Mouse (Mus musculus) midbrain, embryonic 13.5 days (tissue): ENCODE measurements around the gene Ap4e1. TPM values are rescaled to one million over a fixed set of nuclear protein-coding genes. Genes with fewer than 3 reads are reported as not detected.
"Not testable (repeated sequence)": the region's sequence is repeated elsewhere in the genome, so short reads cannot be mapped to it uniquely, and the experiment has no call there.

ENCODE experiments used
- ATAC-seq: fragments of 200-750 bp; cut with Nextera tagmentation; 2 replicates; pipeline ENCODE4 v1.8.0; 2017; ENCODE audit warnings: mild to moderate bottlenecking, moderate TSS enrichment, moderate library complexity
- H3K27ac ChIP-seq: fragments of 300-500 bp; sonication (generic); 2 replicates; pipeline ENCODE4 v1.5.1; 2015; ENCODE audit warnings: inconsistent platforms, mild to moderate bottlenecking, moderate library complexity
- H3K27me3 ChIP-seq: fragments of 300-500 bp; sonication (generic); 2 replicates; pipeline ENCODE4 v1.6.1; 2015; ENCODE audit warnings: mild to moderate bottlenecking, inconsistent platforms
- H3K36me3 ChIP-seq: fragments of 300-500 bp; sonication (generic); 2 replicates; pipeline ENCODE4 v1.6.1; 2015; ENCODE audit warnings: mild to moderate bottlenecking, inconsistent platforms
- H3K4me1 ChIP-seq: fragments of 300-500 bp; sonication (generic); replicated peaks from 2 replicates; pipeline ENCODE4 v1.6.1; 2015; ENCODE audit warnings: inconsistent platforms
- H3K4me2 ChIP-seq: fragments of 300-500 bp; sonication (generic); replicated peaks from 2 replicates; pipeline ENCODE4 v1.6.1; 2015; ENCODE audit warnings: moderate library complexity, mild to moderate bottlenecking, inconsistent platforms
- H3K4me3 ChIP-seq: fragments of 300-500 bp; sonication (generic); replicated peaks from 2 replicates; pipeline ENCODE4 v1.5.1; 2015; ENCODE audit warnings: mild to moderate bottlenecking, inconsistent platforms
- H3K9ac ChIP-seq: fragments of 300-500 bp; sonication (generic); replicated peaks from 2 replicates; pipeline ENCODE4 v1.6.1; 2015; ENCODE audit warnings: mild to moderate bottlenecking, inconsistent platforms
- H3K9me3 ChIP-seq: fragments of 300-500 bp; sonication (generic); 2 replicates; pipeline ENCODE4 v1.6.1; 2016; ENCODE audit warnings: mild to moderate bottlenecking, inconsistent platforms
- WGBS: fragments of 180-500 bp; shearing (Covaris S2); methylation state at CpG from one replicate; pipeline ENCODE4 v1.1.7; 2015; 5-methylcytosine and 5-hydroxymethylcytosine counted together
- polyA plus RNA-seq: library from polyadenylated mRNA; unstranded; fragments of >200 nt; fragmentation: Nextera tagmentation; extraction: Ambion mirVana; gene quantifications from 2 replicates; pipeline ENCODE4 v1.2.1, GENCODE M21; 2015

Gene Ap4e1
- polyA plus RNA-seq, 1 experiment from 2014 or later, result 11.8 TPM

DNA sequence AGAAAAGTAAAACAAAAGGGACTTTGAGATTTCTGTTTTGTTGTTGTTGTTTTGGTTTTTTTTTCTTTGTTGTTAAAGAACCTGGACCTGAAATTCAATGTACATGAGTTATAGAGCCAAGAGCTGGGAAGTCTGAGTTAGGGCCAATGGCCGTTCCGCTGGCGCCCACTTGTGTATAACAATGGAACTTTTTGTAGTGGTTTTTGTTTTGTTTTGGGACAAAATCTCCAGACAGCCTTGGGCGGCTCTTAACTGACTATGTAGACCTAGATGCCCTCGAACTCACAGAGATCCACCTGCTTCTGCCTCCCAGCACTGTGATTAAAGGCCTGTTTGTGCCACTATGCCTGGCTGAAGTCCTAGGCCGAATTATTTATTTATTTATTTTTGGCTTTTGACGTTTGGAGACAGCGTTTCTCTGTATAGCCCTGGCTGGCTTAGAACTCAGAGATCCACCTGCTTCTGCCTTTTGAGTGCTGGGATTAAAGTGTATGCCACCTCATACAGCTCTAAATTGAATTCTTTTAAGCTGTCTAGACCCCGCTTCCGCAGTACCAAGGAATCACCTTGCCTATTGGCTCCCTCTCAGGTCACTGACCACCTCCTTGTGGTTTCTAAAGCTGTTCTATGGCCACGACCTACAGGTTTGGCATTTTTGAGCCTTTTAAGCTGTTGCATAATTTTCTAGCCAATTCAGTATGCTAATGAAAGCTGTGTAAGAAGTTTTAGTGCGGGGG is 1.7 kb upstream of the Ap4e1 start:
- 44% methylated on average over 12 of the region's 12 CpGs for WGBS
- no peaks in the 10 kb centered on the region for H3K9me3 ChIP-seq
- H3K9ac ChIP-seq, result no peak overlapping the region
- no peaks in the 10 kb centered on the region for H3K27me3 ChIP-seq
- peaks cover 5% of the 10 kb centered on the region for H3K36me3 ChIP-seq
- H3K4me2 ChIP-seq, result peak overlapping the region; percentile 9; the same call in 1 of the 2 replicates
- no peak; the same call in 1 of the 2 replicates for ATAC-seq
- no peak overlapping the region for H3K4me3 ChIP-seq
- H3K27ac ChIP-seq, result no peak overlapping the region
- H3K4me1 ChIP-seq, result peaks cover 14% of the 10 kb centered on the region

DNA sequence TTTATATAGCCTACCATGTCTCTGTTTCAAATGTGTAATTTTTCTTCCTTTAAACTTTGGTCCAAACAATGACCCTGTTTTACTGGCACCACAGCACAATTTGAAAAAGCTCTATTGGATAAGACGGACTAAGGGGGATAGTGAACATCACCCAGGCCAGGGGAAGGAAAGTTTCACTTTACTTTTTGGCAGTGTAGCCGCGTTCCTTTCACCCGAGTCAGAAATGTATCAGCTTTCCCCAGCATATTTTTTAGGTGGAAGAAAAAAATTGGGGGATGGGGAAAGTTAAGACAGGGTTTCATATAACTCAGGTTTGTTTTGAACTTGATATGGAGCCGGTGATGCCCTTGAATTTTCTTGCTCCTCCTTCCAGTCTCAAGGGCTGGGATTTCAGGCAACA is 1.0 kb upstream of the Ap4e1 start:
- 89% methylated on average over 5 of the region's 5 CpGs for WGBS
- no peak overlapping the region for H3K9ac ChIP-seq
- no peak for ATAC-seq

DNA sequence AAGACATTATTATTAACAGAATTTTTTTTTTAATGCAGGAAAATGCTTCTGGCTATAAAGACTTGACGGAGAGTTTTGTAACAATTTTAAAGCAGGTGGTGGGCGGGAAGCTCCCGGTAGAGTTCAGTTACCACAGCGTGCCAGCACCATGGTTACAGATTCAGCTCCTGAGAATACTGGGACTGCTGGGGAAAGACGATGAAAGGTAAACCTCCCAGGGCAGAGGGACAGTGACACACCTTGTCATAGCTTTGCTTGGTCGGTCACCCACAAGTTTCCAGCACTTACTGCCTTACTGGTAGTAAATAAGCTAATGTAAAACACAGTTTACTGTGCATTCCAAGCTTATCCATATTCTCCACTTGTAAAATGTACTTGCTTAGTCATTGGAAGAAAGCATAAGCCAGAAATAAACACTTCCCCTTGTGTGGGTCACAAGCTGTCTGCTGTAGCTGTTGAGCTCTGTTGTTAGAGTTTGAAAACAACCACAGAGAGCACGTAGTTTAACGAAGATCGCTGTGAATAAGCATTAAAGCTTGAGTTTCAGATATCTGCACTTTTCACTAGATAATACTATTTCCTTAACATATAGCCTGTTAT is 26.6 kb downstream of the Ap4e1 start:
- no peak for ATAC-seq
- no peaks in the 10 kb centered on the region for H3K4me1 ChIP-seq
- no peaks in the 10 kb centered on the region for H3K9me3 ChIP-seq
- no peak overlapping the region for H3K9ac ChIP-seq
- no peaks in the 10 kb centered on the region for H3K27me3 ChIP-seq
- no peak overlapping the region for H3K27ac ChIP-seq
- H3K4me3 ChIP-seq, result no peak overlapping the region
- no peak overlapping the region for H3K4me2 ChIP-seq
- WGBS, result 96% methylated on average over 9 of the region's 9 CpGs
- peaks cover 56% of the 10 kb centered on the region for H3K36me3 ChIP-seq

More for the DNA sequence above, 1.0 kb upstream of the Ap4e1 start:
- peaks cover 12% of the 10 kb centered on the region for H3K36me3 ChIP-seq
- H3K9me3 ChIP-seq, result no peaks in the 10 kb centered on the region
- H3K4me1 ChIP-seq, result peaks cover 14% of the 10 kb centered on the region
- no peak overlapping the region for H3K4me3 ChIP-seq
- H3K4me2 ChIP-seq, result no peak overlapping the region
- H3K27me3 ChIP-seq, result no peaks in the 10 kb centered on the region
- H3K27ac ChIP-seq, result no peak overlapping the region

DNA sequence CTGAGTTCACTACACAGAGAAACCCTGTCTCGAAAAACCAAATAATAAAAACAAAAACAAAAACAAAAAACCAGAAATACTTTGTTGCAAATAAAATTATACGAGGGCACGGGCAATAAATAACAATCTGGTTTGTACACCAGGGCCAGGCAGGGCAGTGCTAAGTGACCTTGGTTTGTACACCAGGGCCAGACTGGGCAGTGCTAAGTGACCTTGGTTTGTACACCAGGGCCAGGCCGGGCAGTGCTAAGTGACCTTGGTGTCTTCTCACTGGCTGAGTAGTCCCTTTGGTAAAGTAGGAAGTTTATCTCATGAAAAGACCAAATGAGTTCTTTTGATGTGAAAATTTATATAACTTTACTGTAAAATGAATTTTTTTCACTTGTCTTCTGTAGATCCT is 28.8 kb downstream of the Ap4e1 start:
- Histone ChIP-seq H3K36me3 (peaks cover 47% of the 10 kb centered on the region), H3K4me2 (no peak overlapping the region), H3K9ac (no peak overlapping the region), H3K9me3 (no peaks in the 10 kb centered on the region), H3K27ac (no peak overlapping the region), H3K4me1 (no peaks in the 10 kb centered on the region), H3K27me3 (no peaks in the 10 kb centered on the region), H3K4me3 (no peak overlapping the region)
- WGBS, result 97% methylated on average over 4 of the region's 4 CpGs
- no peak for ATAC-seq

DNA sequence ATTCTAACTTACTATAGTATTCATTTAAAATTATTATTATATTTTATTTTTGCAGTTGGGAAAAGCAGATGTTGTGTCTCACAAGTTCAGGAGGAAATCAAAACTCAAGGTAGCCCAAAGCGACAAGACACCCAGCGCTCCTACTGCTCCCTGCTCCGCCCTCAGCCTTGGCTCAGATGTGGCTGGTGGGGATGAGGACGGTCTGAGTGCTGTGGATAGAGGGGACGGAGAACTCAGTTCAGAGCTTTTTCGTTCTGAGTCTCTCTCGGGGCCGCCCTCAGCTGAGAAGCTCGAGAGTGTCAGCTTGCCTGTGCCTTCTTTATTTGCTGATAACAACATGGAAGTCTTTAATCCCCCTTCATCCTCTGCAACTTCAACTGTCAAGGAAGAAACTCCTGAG is 53.0 kb downstream of the Ap4e1 start:
- no peaks in the 10 kb centered on the region for H3K9me3 ChIP-seq
- no peak for ATAC-seq
- H3K27me3 ChIP-seq, result no peaks in the 10 kb centered on the region
- peaks cover 66% of the 10 kb centered on the region for H3K36me3 ChIP-seq
- no peak overlapping the region for H3K27ac ChIP-seq
- 94% methylated on average over 9 of the region's 9 CpGs for WGBS
- no peak overlapping the region for H3K4me3 ChIP-seq
- no peaks in the 10 kb centered on the region for H3K4me1 ChIP-seq
- no peak overlapping the region for H3K9ac ChIP-seq
- no peak overlapping the region for H3K4me2 ChIP-seq

DNA sequence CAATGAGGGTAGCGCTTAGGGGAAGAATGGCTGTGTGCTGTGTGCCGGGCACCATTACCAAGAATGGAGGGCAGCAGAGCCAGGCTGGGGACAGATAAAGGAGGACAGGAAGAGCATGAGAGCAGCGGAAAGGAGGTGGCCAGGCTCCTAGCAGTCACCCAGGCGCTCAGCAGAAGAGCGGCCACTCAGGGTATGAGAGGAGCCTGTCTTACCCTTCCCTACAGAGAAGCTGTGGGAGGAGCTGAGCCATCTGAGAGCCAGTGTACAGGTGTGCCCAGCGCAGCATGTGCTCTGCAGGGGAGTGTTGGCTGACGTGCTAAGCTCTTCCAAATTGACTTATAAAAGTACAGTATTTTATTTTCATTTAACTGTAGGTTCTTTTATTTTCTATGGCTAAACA is 60.3 kb downstream of the Ap4e1 start:
- 68% methylated on average over 7 of the region's 7 CpGs for WGBS

DNA sequence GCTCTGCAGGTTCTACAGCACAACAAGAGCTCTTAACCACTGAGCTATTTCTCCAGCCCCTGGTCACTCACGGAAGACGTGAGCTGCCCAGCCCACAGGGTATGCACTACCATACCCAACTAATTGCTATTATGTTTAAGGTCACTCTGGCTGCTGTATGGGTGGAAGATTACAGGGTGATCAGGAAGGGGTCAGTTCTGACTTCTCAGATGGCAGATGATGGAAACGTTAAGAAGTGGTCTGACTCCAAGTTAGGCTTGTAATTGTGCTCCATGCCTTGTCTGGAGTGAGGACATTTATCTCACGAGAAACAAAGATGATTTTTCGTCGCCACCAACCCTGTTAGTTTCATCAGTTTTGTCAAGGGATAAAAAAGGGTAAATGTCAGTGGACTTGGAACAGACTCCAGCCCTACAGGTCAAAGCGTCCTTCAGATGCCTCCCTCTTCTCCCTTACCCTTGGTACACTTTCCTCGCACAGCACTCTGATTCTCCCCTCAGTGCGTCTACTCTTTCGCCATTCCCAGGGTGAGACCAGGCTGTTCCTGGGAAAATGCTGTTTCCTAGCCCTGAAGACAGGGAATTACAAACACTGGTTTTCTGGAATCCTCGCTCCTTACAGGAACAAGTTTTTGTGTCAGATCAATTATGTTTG is 61.4 kb downstream of the Ap4e1 start:
- Histone ChIP-seq H3K4me2 (peak overlapping the region; percentile 66), H3K4me3 (peak overlapping the region; percentile 74), H3K9me3 (no peaks in the 10 kb centered on the region), H3K9ac (peak overlapping the region; percentile 83), H3K27ac (0 out of 2 replicates have a peak overlapping the region, but pooled peaks have one; percentile 41), H3K27me3 (no peaks in the 10 kb centered on the region), H3K4me1 (peaks cover 13% of the 10 kb centered on the region), H3K36me3 (peaks cover 19% of the 10 kb centered on the region)
- 18% methylated on average over 11 of the region's 11 CpGs for WGBS
- peak; percentile 43 for ATAC-seq

More for the DNA sequence above, 60.3 kb downstream of the Ap4e1 start:
- Histone ChIP-seq H3K27me3 (no peaks in the 10 kb centered on the region), H3K4me1 (peaks cover 13% of the 10 kb centered on the region), H3K9me3 (no peaks in the 10 kb centered on the region), H3K27ac (no peak overlapping the region), H3K9ac (no peak overlapping the region), H3K4me3 (no peak overlapping the region), H3K36me3 (peaks cover 21% of the 10 kb centered on the region), H3K4me2 (no peak overlapping the region)
- no peak for ATAC-seq

DNA sequence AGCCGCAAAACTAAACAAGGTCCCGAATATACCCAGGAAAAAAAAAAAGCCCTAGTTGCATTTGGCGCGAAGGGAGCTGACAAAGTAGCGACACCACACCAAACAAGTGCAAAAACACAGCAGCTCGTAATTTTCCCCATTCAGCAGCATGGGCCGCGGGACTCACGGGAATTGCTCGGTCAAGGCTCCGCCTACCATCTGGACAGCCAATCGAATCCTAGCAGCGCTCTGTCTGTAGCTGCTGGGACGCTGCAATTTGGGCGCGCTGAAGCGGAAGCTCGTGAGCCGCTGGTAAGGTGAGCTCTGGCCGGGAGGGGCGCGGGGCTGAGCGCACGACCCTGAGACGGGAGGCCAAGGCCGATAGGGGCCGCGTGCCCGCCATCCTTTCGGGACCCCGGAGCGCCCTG is 61.9 kb downstream of the Ap4e1 start, which contains the start of gene Blvra:
TSS of gene Blvra (plus strand) at position 231 of the 407 bp plus-strand sequence.
- H3K4me2 ChIP-seq, result peak within 1 kb of the TSS; percentile 66
- peak within 1 kb of the TSS; percentile 74 for H3K4me3 ChIP-seq
- peaks cover 13% of the 10 kb centered on the region for H3K4me1 ChIP-seq
- H3K9me3 ChIP-seq, result no peaks in the 10 kb centered on the region
- peak; percentile 99 for ATAC-seq
- under 1% methylated on average over 31 of the region's 32 CpGs for WGBS
- 0 out of 2 replicates have a peak within 1 kb of the TSS, but pooled peaks have one; percentile 41 for H3K27ac ChIP-seq
- H3K27me3 ChIP-seq, result no peaks in the 10 kb centered on the region
- peaks cover 19% of the 10 kb centered on the region for H3K36me3 ChIP-seq
- peak within 1 kb of the TSS; percentile 83 for H3K9ac ChIP-seq

DNA sequence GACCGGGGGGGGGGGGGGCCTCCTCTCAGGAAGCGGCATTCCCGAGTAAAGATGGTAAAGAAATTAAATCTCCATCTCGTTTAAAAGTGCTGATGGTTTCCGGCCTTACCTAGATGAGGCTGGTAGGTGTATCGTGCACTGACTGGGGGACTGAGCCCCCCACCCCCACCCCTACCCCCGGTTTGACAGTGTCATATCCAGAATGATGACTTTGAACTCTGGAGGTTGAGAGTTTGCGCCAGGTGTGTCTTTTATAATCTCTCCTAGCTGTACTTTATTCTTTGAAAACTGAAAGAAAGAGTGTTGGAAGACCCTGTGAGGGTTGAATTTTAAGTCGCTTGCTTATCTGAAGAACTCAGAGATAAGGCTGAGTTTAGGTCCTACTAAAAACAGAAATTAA is 62.4 kb downstream of the Ap4e1 start:
- H3K27ac ChIP-seq, result no peak overlapping the region
- H3K36me3 ChIP-seq, result peaks cover 15% of the 10 kb centered on the region
- H3K4me1 ChIP-seq, result peaks cover 13% of the 10 kb centered on the region
- peak overlapping the region; percentile 74 for H3K4me3 ChIP-seq
- no peaks in the 10 kb centered on the region for H3K9me3 ChIP-seq
- peak; percentile 76 for ATAC-seq
- H3K27me3 ChIP-seq, result no peaks in the 10 kb centered on the region
- 9% methylated on average over 8 of the region's 9 CpGs for WGBS
- H3K4me2 ChIP-seq, result peak overlapping the region; percentile 66
- H3K9ac ChIP-seq, result peak overlapping the region; percentile 83

DNA sequence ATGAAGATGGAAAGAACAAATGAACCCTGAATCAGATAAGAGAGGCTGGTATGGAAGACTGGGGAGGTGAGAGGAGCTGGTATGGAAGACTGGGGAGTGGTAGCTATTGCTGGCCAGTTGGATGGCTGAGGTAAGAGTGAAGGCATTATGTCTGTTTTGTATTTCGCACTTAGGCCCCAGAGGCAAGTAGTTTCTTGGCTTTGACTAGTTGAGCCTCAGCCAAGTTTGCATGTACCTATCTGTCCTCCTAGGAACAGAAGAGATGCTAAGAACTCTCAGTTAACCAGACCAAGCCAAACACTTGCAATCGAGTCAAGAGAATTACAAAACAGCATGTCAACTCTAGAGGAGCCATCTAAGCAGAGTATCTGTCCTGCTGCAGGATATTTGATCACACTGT is 65.6 kb downstream of the Ap4e1 start:
- Histone ChIP-seq H3K9ac (no peak overlapping the region), H3K4me2 (no peak overlapping the region), H3K27ac (no peak overlapping the region), H3K36me3 (no peaks in the 10 kb centered on the region), H3K9me3 (no peaks in the 10 kb centered on the region), H3K27me3 (no peaks in the 10 kb centered on the region), H3K4me3 (no peak overlapping the region), H3K4me1 (peaks cover 13% of the 10 kb centered on the region)
- 90% methylated on average over 2 of the region's 2 CpGs for WGBS
- ATAC-seq, result no peak

DNA sequence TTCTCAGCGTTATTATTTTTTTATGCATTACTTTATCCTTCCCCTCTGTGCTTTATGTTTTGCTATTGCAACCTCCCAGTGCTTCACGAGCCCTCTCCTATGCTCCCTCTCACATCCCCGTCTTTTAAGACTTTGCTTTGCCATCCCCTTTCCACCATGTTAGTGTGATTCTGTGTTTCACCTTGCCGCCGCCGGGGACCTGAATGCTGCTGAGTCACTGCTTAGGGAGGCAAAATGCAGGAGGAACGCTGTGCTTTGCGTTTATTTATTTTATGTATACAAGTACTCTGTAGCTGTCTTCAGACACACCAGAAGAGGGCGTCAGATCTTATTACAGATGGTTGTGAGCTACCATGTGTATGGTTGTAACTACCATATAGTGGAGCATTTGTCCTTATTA is 69.1 kb downstream of the Ap4e1 start:
- Histone ChIP-seq H3K9ac (no peak overlapping the region), H3K4me2 (no peak overlapping the region), H3K27ac (no peak overlapping the region), H3K4me3 (no peak overlapping the region), H3K36me3 (no peaks in the 10 kb centered on the region), H3K4me1 (no peaks in the 10 kb centered on the region), H3K27me3 (no peaks in the 10 kb centered on the region), H3K9me3 (no peaks in the 10 kb centered on the region)
- 79% methylated on average over 9 of the region's 9 CpGs for WGBS
- no peak for ATAC-seq

DNA sequence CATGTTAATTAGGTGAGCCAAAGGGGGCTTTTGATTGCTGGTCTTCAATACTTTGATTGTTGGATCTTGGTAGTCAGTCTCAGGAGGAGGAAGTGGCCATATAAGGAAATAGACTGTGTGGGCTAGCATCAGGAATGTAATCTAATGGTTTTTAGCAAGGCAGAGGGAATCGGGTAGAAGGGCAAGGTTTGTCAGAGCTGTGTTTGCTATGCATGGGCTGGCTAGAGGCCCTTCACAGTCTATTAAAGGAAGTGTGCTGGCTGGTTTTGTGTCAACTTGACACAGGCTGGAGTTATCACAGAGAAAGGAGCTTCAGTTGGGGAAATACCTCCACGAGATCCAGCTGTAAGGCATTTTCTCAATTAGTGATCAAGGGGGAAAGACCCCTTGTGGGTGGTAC is 70.5 kb downstream of the Ap4e1 start:
- 84% methylated on average over 2 of the region's 2 CpGs for WGBS
- not testable (repeated sequence) for H3K27me3 ChIP-seq, ATAC-seq

More for the DNA sequence above, 70.5 kb downstream of the Ap4e1 start:
- H3K4me3 ChIP-seq, H3K27ac ChIP-seq, H3K9me3 ChIP-seq, H3K4me2 ChIP-seq, H3K36me3 ChIP-seq, H3K9ac ChIP-seq, H3K4me1 ChIP-seq: not testable (repeated sequence)
